Mouse (Mus musculus) kidney, adult 10 weeks (tissue): ENCODE results near the gene Svs3b. TPM values are rescaled to one million over a fixed set of nuclear protein-coding genes. Genes with fewer than 3 reads are reported as not detected.

ENCODE experiments used
- polyA plus RNA-seq: library from polyadenylated mRNA; stranded (reverse); fragments of 350-450 nt; fragmentation: Illumina TruSeq; extraction: RNeasy Lipid Tissue Mini Kit (QIAGEN cat#74804); gene quantifications from one replicate; pipeline ENCODE4 v1.2.3, GENCODE M21; 2014; ENCODE audit warnings: low read depth, low replicate concordance

The Svs3b gene
- not detected for polyA plus RNA-seq

GRCm38 (mm10) chr2:164256540-164256939 is at the start of gene Svs3b:
Gene Svs3b, minus strand, starts transcription at chr2:164256640.

GRCm38 (mm10) chr2:164288968-164289367 is 32.5 kb upstream of the Svs3b start, which contains the start of gene Svs3a:
Gene Svs3a, plus strand, starts transcription at chr2:164289268.

GRCm38 (mm10) chr2:164278359-164278758 is 21.9 kb upstream of the Svs3b start, which contains the start of gene Svs4:
Gene Svs4, minus strand, starts transcription at chr2:164278459.

GRCm38 (mm10) chr2:164238366-164238765 is 18.1 kb downstream of the Svs3b start, which contains the start of gene Svs2:
Gene Svs2, minus strand, starts transcription at chr2:164238466.

DNA sequence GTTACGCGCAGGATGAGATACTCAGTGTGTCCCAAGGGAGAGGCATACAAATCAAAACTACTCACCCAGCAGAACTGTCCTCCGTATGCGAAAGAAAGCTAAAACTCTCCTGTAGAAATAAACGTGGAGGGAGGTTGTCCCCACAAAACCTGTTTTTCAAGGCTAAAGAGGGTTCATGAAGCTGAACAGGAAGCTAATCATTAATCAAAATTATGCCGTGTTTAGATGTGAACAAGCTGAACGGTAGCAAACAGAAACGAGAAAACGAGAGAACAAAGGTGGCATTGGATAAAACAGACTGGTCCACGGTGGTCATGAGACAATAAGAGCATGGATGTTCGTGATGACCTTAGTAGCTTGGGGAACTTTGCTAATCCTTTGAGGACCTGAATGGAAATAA is 34.9 kb downstream of the Svs3b start, which contains the start of gene Wfdc15b:
TSS of gene Wfdc15b (minus strand) at position 139 of the 400 bp plus-strand sequence.

Other genes with a start within 250 kb of the Svs3b start
- gene Pabpc1l, start 231.2 kb downstream of the Svs3b start, polyA plus RNA-seq, result 1.4 TPM
- 53.7 TPM for gene Stk4, start 186.3 kb downstream of the Svs3b start, polyA plus RNA-seq
- 8.0 TPM for gene Tomm34, start 185.5 kb downstream of the Svs3b start, polyA plus RNA-seq
- not detected for gene Kcns1, start 85.5 kb downstream of the Svs3b start, polyA plus RNA-seq
- not detected for gene Wfdc5, start 73.9 kb downstream of the Svs3b start, polyA plus RNA-seq
- not detected for gene Wfdc12, start 66.0 kb downstream of the Svs3b start, polyA plus RNA-seq
- not detected for gene Wfdc15a, start 56.5 kb downstream of the Svs3b start, polyA plus RNA-seq
- gene Wfdc15b, start 35.0 kb downstream of the Svs3b start, polyA plus RNA-seq, result 155 TPM
- not detected for gene Svs2, start 18.2 kb downstream of the Svs3b start, polyA plus RNA-seq
- gene Svs4, start 21.8 kb upstream of the Svs3b start, polyA plus RNA-seq, result not detected
- gene Svs3a, start 32.6 kb upstream of the Svs3b start, polyA plus RNA-seq, result not detected
- gene Svs6, start 60.1 kb upstream of the Svs3b start, polyA plus RNA-seq, result not detected
- not detected for gene Svs5, start 76.1 kb upstream of the Svs3b start, polyA plus RNA-seq
- gene Slpi, start 132.5 kb upstream of the Svs3b start, polyA plus RNA-seq, result not detected
- gene Rbpjl, start 146.5 kb upstream of the Svs3b start, polyA plus RNA-seq, result not detected
- gene Matn4, start 148.5 kb upstream of the Svs3b start, polyA plus RNA-seq, result 0.16 TPM
- 266 TPM for gene Sdc4, start 187.2 kb upstream of the Svs3b start, polyA plus RNA-seq
- gene Sys1, start 200.3 kb upstream of the Svs3b start, polyA plus RNA-seq, result 10.3 TPM
- gene Gm20458, start 204.3 kb upstream of the Svs3b start, polyA plus RNA-seq, result not detected
- gene Trp53tg5, start 217.1 kb upstream of the Svs3b start, polyA plus RNA-seq, result not detected
- gene Dbndd2, start 229.5 kb upstream of the Svs3b start, polyA plus RNA-seq, result 3.8 TPM
- 5.5 TPM for gene Pigt, start 240.9 kb upstream of the Svs3b start, polyA plus RNA-seq